Mouse (Mus musculus): Measurements from ENCODE around the gene Nkain2. TPM values are rescaled to one million over a fixed set of nuclear protein-coding genes. Genes with fewer than 3 reads are reported as not detected.

The Nkain2 gene
- polyA plus RNA-seq, 1 experiment, result not detected

GRCm38 (mm10) chr10:32001216-32001753 is 889.0 kb downstream of the Nkain2 start:
- no peak for TF ChIP-seq GATA1 (IDR thresholded peaks at IDR 0.05; ENCODE audit: low read length)

GRCm38 (mm10) chr10:31993205-31993604 is 897.1 kb downstream of the Nkain2 start:
- TF ChIP-seq GATA1 (IDR thresholded peaks at IDR 0.05; ENCODE audit: low read length), result no peak

GRCm38 (mm10) chr10:31978387-31978786 is 911.9 kb downstream of the Nkain2 start:
- no peak for TF ChIP-seq GATA1 (IDR thresholded peaks at IDR 0.05; ENCODE audit: low read length)

- TF ChIP-seq GATA1 (IDR thresholded peaks at IDR 0.05; ENCODE audit: low read length), result no peak
Measured at GRCm38 (mm10) chr10:31947178-31947726, 943.0 kb downstream of the Nkain2 start.

GRCm38 (mm10) chr10:31931961-31932360 is 958.3 kb downstream of the Nkain2 start:
- TF ChIP-seq GATA1 (IDR thresholded peaks at IDR 0.05; ENCODE audit: low read length), result no peak

GRCm38 (mm10) chr10:31927657-31928056 is 962.6 kb downstream of the Nkain2 start:
- no peak for TF ChIP-seq GATA1 (IDR thresholded peaks at IDR 0.05; ENCODE audit: low read length)

GRCm38 (mm10) chr10:31907488-31907887 is 982.8 kb downstream of the Nkain2 start:
- TF ChIP-seq GATA1 (IDR thresholded peaks at IDR 0.05; ENCODE audit: low read length), result no peak

- no peak for TF ChIP-seq GATA1 (IDR thresholded peaks at IDR 0.05; ENCODE audit: low read length)
Measured at GRCm38 (mm10) chr10:31899501-31899900, 990.8 kb downstream of the Nkain2 start.

GRCm38 (mm10) chr10:31873323-31873895 is 1016.9 kb downstream of the Nkain2 start:
- no peak for TF ChIP-seq GATA1 (IDR thresholded peaks at IDR 0.05; ENCODE audit: low read length)

GRCm38 (mm10) chr10:31868275-31868674 is 1022.0 kb downstream of the Nkain2 start:
- no peak for TF ChIP-seq GATA1 (IDR thresholded peaks at IDR 0.05; ENCODE audit: low read length)

- no peak for TF ChIP-seq GATA1 (IDR thresholded peaks at IDR 0.05; ENCODE audit: low read length)
Measured at GRCm38 (mm10) chr10:31827041-31827440, 1063.2 kb downstream of the Nkain2 start.

- TF ChIP-seq GATA1 (IDR thresholded peaks at IDR 0.05; ENCODE audit: low read length), result no peak
Measured at GRCm38 (mm10) chr10:31812543-31812942, 1077.7 kb downstream of the Nkain2 start.

GRCm38 (mm10) chr10:31742443-31743057 is 1147.7 kb downstream of the Nkain2 start:
- no peak for TF ChIP-seq GATA1 (IDR thresholded peaks at IDR 0.05; ENCODE audit: low read length)

GRCm38 (mm10) chr10:31728036-31728435 is 1162.2 kb downstream of the Nkain2 start:
- TF ChIP-seq GATA1 (IDR thresholded peaks at IDR 0.05; ENCODE audit: low read length), result no peak

- TF ChIP-seq GATA1 (IDR thresholded peaks at IDR 0.05; ENCODE audit: low read length), result no peak
Measured at GRCm38 (mm10) chr10:31647270-31647669, 1243.0 kb downstream of the Nkain2 start.

- TF ChIP-seq GATA1 (IDR thresholded peaks at IDR 0.05; ENCODE audit: low read length), result no peak
Measured at GRCm38 (mm10) chr10:31646083-31646482, 1244.2 kb downstream of the Nkain2 start.

Other genes with a start within 250 kb of the Nkain2 start
- gene Trdn, start 190.1 kb upstream of the Nkain2 start, polyA plus RNA-seq (2012), result not detected in 2 replicates

Measured in G1E-ER4 (cell line).